In genomic region chr9:116511450-116511849, GRCm38 (mm10) we compare ENCODE assay signal across 8 mouse cellular contexts.
A peak's percentile ranks its signal among the peaks of the same experiment; 100 is the strongest.
DNase-seq lines count a peak whose midpoint lies in the region; ATAC-seq and TF ChIP-seq lines count a peak whose summit lies in the region.

No protein-coding gene starts in this region.

- H3K9ac ChIP-seq in forebrain, embryonic 14.5 days (ENCODE audit: low read length), result no peak overlapping the region
- no peak overlapping the region for H3K9ac ChIP-seq in forebrain, embryonic 15.5 days (replicated peaks)
- H3K9ac ChIP-seq in limb, embryonic 12.5 days (replicated peaks), result no peak overlapping the region
- H3K9ac ChIP-seq in limb, embryonic 14.5 days (ENCODE audit: low read depth, low read length, severe bottlenecking), result no peak overlapping the region

- 71% methylated on average over 3 of the region's 3 CpGs for WGBS in forebrain, embryonic 14.5 days
- 69% methylated on average over 3 of the region's 3 CpGs for WGBS in forebrain, embryonic 15.5 days
- WGBS in limb, embryonic 12.5 days, result 53% methylated on average over 3 of the region's 3 CpGs
- 50% methylated on average over 3 of the region's 3 CpGs for WGBS in limb, embryonic 10.5 days
- WGBS in limb, embryonic 14.5 days, result 47% methylated on average over 3 of the region's 3 CpGs
- 75% methylated on average over 3 of the region's 3 CpGs for WGBS in forebrain, embryonic 10.5 days

- peak; percentile 51 for DNase-seq in forebrain, embryonic 14.5 days (ENCODE audit: low spot score)
- no peak for DNase-seq in limb, embryonic 10.5 days (ENCODE audit: low spot score)
- no peak for DNase-seq in Patski (ENCODE audit: low read depth, low spot score)
- peak; percentile 53 for DNase-seq in limb, embryonic 14.5 days (ENCODE audit: low spot score)
- no peak for DNase-seq in forebrain, embryonic 10.5 days (ENCODE audit: extremely low spot score, low spot score)
- no peak for DNase-seq in spleen, adult 12 weeks (ENCODE audit: low spot score)

- POLR2A ChIA-PET in Patski (lab: Charles Lee), result no interaction called here

- CTCF ChIA-PET in Patski (lab: Charles Lee), result interaction anchor here (1.2 kb wide), 1 partner anchor 12 kb away, joined by 3 read pairs; no protein-coding TSS in a partner anchor

- ATAC-seq in forebrain, embryonic 14.5 days, result no peak
- no peak for ATAC-seq in forebrain, embryonic 15.5 days (replicated peaks)
- no peak for ATAC-seq in limb, embryonic 12.5 days (ENCODE audit: insufficient number of reproducible peaks, insufficient read depth, low FRiP score, low TSS enrichment, low read depth)
- peak; percentile 69 for ATAC-seq in Patski
- ATAC-seq in limb, embryonic 14.5 days (ENCODE audit: low FRiP score, low read depth), result no peak

- H3K4me1 ChIP-seq in forebrain, embryonic 14.5 days (ENCODE audit: control insufficient read depth, insufficient read depth, low read length), result no peaks in the 10 kb centered on the region
- H3K4me1 ChIP-seq in forebrain, embryonic 15.5 days, result no peaks in the 10 kb centered on the region
- H3K4me1 ChIP-seq in limb, embryonic 12.5 days (replicated peaks), result peaks cover 5% of the 10 kb centered on the region; the same call in 1 of the 2 replicates
- H3K4me1 ChIP-seq in limb, embryonic 10.5 days, result peaks cover 5% of the 10 kb centered on the region
- H3K4me1 ChIP-seq in limb, embryonic 14.5 days (ENCODE audit: control insufficient read depth, insufficient read depth, low read length), result 0 out of 2 replicates have a peak, but pooled peaks cover 2% of the 10 kb centered on the region
- H3K4me1 ChIP-seq in forebrain, embryonic 10.5 days, result no peaks in the 10 kb centered on the region

- no peak overlapping the region for H3K27ac ChIP-seq in forebrain, embryonic 14.5 days (ENCODE audit: low read depth, low read length)
- H3K27ac ChIP-seq in forebrain, embryonic 15.5 days (replicated peaks), result no peak overlapping the region
- H3K27ac ChIP-seq in limb, embryonic 12.5 days, result peak overlapping the region; percentile 29; the same call in 1 of the 2 replicates
- H3K27ac ChIP-seq in limb, embryonic 10.5 days, result no peak overlapping the region
- no peak overlapping the region for H3K27ac ChIP-seq in limb, embryonic 14.5 days (replicated peaks; ENCODE audit: low read depth, low read length)
- no peak overlapping the region for H3K27ac ChIP-seq in forebrain, embryonic 10.5 days

- TF ChIP-seq POLR2A in limb, embryonic 14.5 days (IDR thresholded peaks at IDR 0.05; ENCODE audit: borderline replicate concordance, extremely low read depth, insufficient read depth, insufficient read length), result no peak

- H3K4me3 ChIP-seq in forebrain, embryonic 14.5 days (ENCODE audit: low read depth, low read length), result no peak overlapping the region
- H3K4me3 ChIP-seq in forebrain, embryonic 15.5 days, result no peak overlapping the region
- H3K4me3 ChIP-seq in limb, embryonic 12.5 days (replicated peaks), result no peak overlapping the region
- no peak overlapping the region for H3K4me3 ChIP-seq in limb, embryonic 10.5 days
- H3K4me3 ChIP-seq in limb, embryonic 14.5 days (replicated peaks; ENCODE audit: low read length), result no peak overlapping the region
- H3K4me3 ChIP-seq in forebrain, embryonic 10.5 days, result no peak overlapping the region

- H3K9me3 ChIP-seq in forebrain, embryonic 14.5 days (replicated peaks; ENCODE audit: control insufficient read depth, low read length), result no peaks in the 10 kb centered on the region
- no peaks in the 10 kb centered on the region for H3K9me3 ChIP-seq in forebrain, embryonic 15.5 days
- no peaks in the 10 kb centered on the region for H3K9me3 ChIP-seq in limb, embryonic 12.5 days
- no peaks in the 10 kb centered on the region for H3K9me3 ChIP-seq in limb, embryonic 10.5 days (replicated peaks)
- H3K9me3 ChIP-seq in limb, embryonic 14.5 days (ENCODE audit: control insufficient read depth, low read length), result no peaks in the 10 kb centered on the region
- H3K9me3 ChIP-seq in forebrain, embryonic 10.5 days, result no peaks in the 10 kb centered on the region

- no peaks in the 10 kb centered on the region for H3K36me3 ChIP-seq in forebrain, embryonic 14.5 days (ENCODE audit: control insufficient read depth, insufficient read depth, low read length)
- H3K36me3 ChIP-seq in forebrain, embryonic 15.5 days, result no peaks in the 10 kb centered on the region
- no peaks in the 10 kb centered on the region for H3K36me3 ChIP-seq in limb, embryonic 12.5 days
- H3K36me3 ChIP-seq in limb, embryonic 10.5 days, result no peaks in the 10 kb centered on the region
- H3K36me3 ChIP-seq in limb, embryonic 14.5 days (ENCODE audit: control insufficient read depth, insufficient read depth, low read length), result no peaks in the 10 kb centered on the region
- no peaks in the 10 kb centered on the region for H3K36me3 ChIP-seq in forebrain, embryonic 10.5 days (replicated peaks)

- in situ Hi-C loops in Patski (cut with MboI; ENCODE audit: low pct_unique_long_range_greater_than_20kb), result no loop called here

- peak; percentile 67 for TF ChIP-seq CTCF in Patski (IDR thresholded peaks at IDR 0.05)

- no peaks in the 10 kb centered on the region for H3K27me3 ChIP-seq in forebrain, embryonic 14.5 days (replicated peaks; ENCODE audit: control insufficient read depth, insufficient read depth, low read length)
- H3K27me3 ChIP-seq in forebrain, embryonic 15.5 days, result no peaks in the 10 kb centered on the region
- H3K27me3 ChIP-seq in limb, embryonic 12.5 days, result 0 out of 2 replicates have a peak, but pooled peaks cover 2% of the 10 kb centered on the region
- no peaks in the 10 kb centered on the region for H3K27me3 ChIP-seq in limb, embryonic 10.5 days (ENCODE audit: low read depth, poor library complexity, severe bottlenecking)
- H3K27me3 ChIP-seq in Patski, result no peaks in the 10 kb centered on the region
- no peaks in the 10 kb centered on the region for H3K27me3 ChIP-seq in limb, embryonic 14.5 days (ENCODE audit: control insufficient read depth, insufficient read depth, low read length)
- no peaks in the 10 kb centered on the region for H3K27me3 ChIP-seq in forebrain, embryonic 10.5 days (ENCODE audit: poor library complexity, severe bottlenecking)

- H3K4me2 ChIP-seq in forebrain, embryonic 14.5 days (ENCODE audit: low read length), result no peak overlapping the region
- no peak overlapping the region for H3K4me2 ChIP-seq in forebrain, embryonic 15.5 days (replicated peaks)
- no peak overlapping the region for H3K4me2 ChIP-seq in limb, embryonic 12.5 days
- H3K4me2 ChIP-seq in limb, embryonic 14.5 days (replicated peaks; ENCODE audit: low read depth, low read length, severe bottlenecking), result no peak overlapping the region

Comparison
In these comparisons a context has a peak if more than half of its experiments do, and no peak if none do; other contexts are left out.
1. DNase-seq: peak in forebrain, embryonic 14.5 days (single experiment) and limb, embryonic 14.5 days (single experiment); none in limb, embryonic 10.5 days (single experiment), Patski (single experiment), forebrain, embryonic 10.5 days (single experiment) and spleen, adult 12 weeks (single experiment).